Mouse (Mus musculus): Measurements from ENCODE around the gene Nxf1. TPM values are rescaled to one million over a fixed set of nuclear protein-coding genes. Genes with fewer than 3 reads are reported as not detected.

Gene Nxf1
- polyA plus RNA-seq, 1 experiment = 71.3 TPM

Other genes starting within 250 kb of the Nxf1 start
- gene Slc22a8, start 165.8 kb upstream of the Nxf1 start, polyA plus RNA-seq (2012; rRNA removed) = 0.05 and 0.14 TPM in 2 replicates
- gene Slc22a6, start 139.0 kb upstream of the Nxf1 start, polyA plus RNA-seq (2012; rRNA removed) = not detected in 2 replicates
- 0.27 and 0.39 TPM in 2 replicates for gene Chrm1, start 93.3 kb upstream of the Nxf1 start, polyA plus RNA-seq (2012; rRNA removed)
- 264 and 289 TPM in 2 replicates for gene Slc3a2, start 33.7 kb upstream of the Nxf1 start, polyA plus RNA-seq (2012; rRNA removed)
- 39.6 and 45.2 TPM in 2 replicates for gene Wdr74, start 21.2 kb upstream of the Nxf1 start, polyA plus RNA-seq (2012; rRNA removed)
- not detected in 2 replicates for gene 1700092M07Rik, start 16.4 kb upstream of the Nxf1 start, polyA plus RNA-seq (2012; rRNA removed)
- gene Stx5a, start 15.7 kb upstream of the Nxf1 start, polyA plus RNA-seq (2012; rRNA removed) = 114 and 132 TPM in 2 replicates
- gene Tmem223, start 13.9 kb downstream of the Nxf1 start, polyA plus RNA-seq (2012; rRNA removed) = 276 and 327 TPM in 2 replicates
- gene Tmem179b, start 17.4 kb downstream of the Nxf1 start, polyA plus RNA-seq (2012; rRNA removed) = 127 and 136 TPM in 2 replicates
- gene Taf6l, start 29.3 kb downstream of the Nxf1 start, polyA plus RNA-seq (2012; rRNA removed) = 26.9 and 28.3 TPM in 2 replicates
- 24.6 and 45.5 TPM in 2 replicates for gene Polr2g, start 41.5 kb downstream of the Nxf1 start, polyA plus RNA-seq (2012; rRNA removed)
- 3.0 and 3.2 TPM in 2 replicates for gene Zbtb3, start 45.5 kb downstream of the Nxf1 start, polyA plus RNA-seq (2012; rRNA removed)
- gene Ttc9c, start 62.3 kb downstream of the Nxf1 start, polyA plus RNA-seq (2012; rRNA removed) = 12.5 and 19.6 TPM in 2 replicates
- gene Hnrnpul2, start 62.9 kb downstream of the Nxf1 start, polyA plus RNA-seq (2012; rRNA removed) = 16.0 and 24.5 TPM in 2 replicates
- 0.68 TPM in 1 of 2 replicates, not detected in the other for gene AC129217.1, start 72.7 kb downstream of the Nxf1 start, polyA plus RNA-seq (2012; rRNA removed)
- gene Bscl2, start 80.4 kb downstream of the Nxf1 start, polyA plus RNA-seq (2012; rRNA removed) = 183 and 186 TPM in 2 replicates
- gene Gng3, start 82.1 kb downstream of the Nxf1 start, polyA plus RNA-seq (2012; rRNA removed) = 1.5 and 1.9 TPM in 2 replicates
- gene Lrrn4cl, start 93.7 kb downstream of the Nxf1 start, polyA plus RNA-seq (2012; rRNA removed) = 3.2 and 4.4 TPM in 2 replicates
- 115 and 129 TPM in 2 replicates for gene Ubxn1, start 114.4 kb downstream of the Nxf1 start, polyA plus RNA-seq (2012; rRNA removed)
- gene Uqcc3, start 123.8 kb downstream of the Nxf1 start, polyA plus RNA-seq (2012; rRNA removed) = 22.7 and 33.5 TPM in 2 replicates
- 0.85 and 1.2 TPM in 2 replicates for gene Lbhd1, start 126.7 kb downstream of the Nxf1 start, polyA plus RNA-seq (2012; rRNA removed)
- gene Gm49403, start 126.9 kb downstream of the Nxf1 start, polyA plus RNA-seq (2012; rRNA removed) = not detected in 2 replicates
- gene 1810009A15Rik, start 131.8 kb downstream of the Nxf1 start, polyA plus RNA-seq (2012; rRNA removed) = 19.1 and 24.3 TPM in 2 replicates
- gene Gm49416, start 131.9 kb downstream of the Nxf1 start, polyA plus RNA-seq (2012; rRNA removed) = not detected in 2 replicates
- 37.5 and 40.2 TPM in 2 replicates for gene Ints5, start 135.9 kb downstream of the Nxf1 start, polyA plus RNA-seq (2012; rRNA removed)
- gene Ganab, start 141.0 kb downstream of the Nxf1 start, polyA plus RNA-seq (2012; rRNA removed) = 135 and 159 TPM in 2 replicates
- gene B3gat3, start 163.3 kb downstream of the Nxf1 start, polyA plus RNA-seq (2012; rRNA removed) = 118 and 124 TPM in 2 replicates
- 23.4 and 23.7 TPM in 2 replicates for gene Rom1, start 172.3 kb downstream of the Nxf1 start, polyA plus RNA-seq (2012; rRNA removed)
- gene Eml3, start 172.5 kb downstream of the Nxf1 start, polyA plus RNA-seq (2012; rRNA removed) = 73.5 and 83.4 TPM in 2 replicates
- 21.7 and 22.8 TPM in 2 replicates for gene Mta2, start 184.8 kb downstream of the Nxf1 start, polyA plus RNA-seq (2012; rRNA removed)
- 24.1 and 25.9 TPM in 2 replicates for gene Tut1, start 196.8 kb downstream of the Nxf1 start, polyA plus RNA-seq (2012; rRNA removed)
- 306 and 361 TPM in 2 replicates for gene Eef1g, start 210.0 kb downstream of the Nxf1 start, polyA plus RNA-seq (2012; rRNA removed)
- 16.0 and 16.5 TPM in 2 replicates for gene Ahnak, start 232.2 kb downstream of the Nxf1 start, polyA plus RNA-seq (2012; rRNA removed)